Mouse (Mus musculus) heart, postnatal 14 days (tissue): ENCODE measurements around the gene St6galnac4. TPM values are rescaled to one million over a fixed set of nuclear protein-coding genes. Genes with fewer than 3 reads are reported as not detected.

Experiments
- DNase-seq, 2 experiments: peaks; one replicate each; pipeline ENCODE4 v3.0.0; 2021 to 2022
- intact Hi-C: fragments of 180-260 bp; cut with DNase I; formaldehyde crosslinking; loops from one replicate; pipeline ENCODE4 v1.15.1; 2025
- long read RNA-seq, 2 experiments: library from polyadenylated mRNA; stranded (forward); transcript quantifications; one replicate each; pipeline ENCODE4 v2.0.0; 2021
- total RNA-seq, 2 experiments: library from RNA; stranded (reverse); gene quantifications; 2 replicates each; pipeline ENCODE4 v1.2.3; 2021

Gene St6galnac4
- 10 to 100 TPM; 22.8 to 23.6 TPM for total RNA-seq
- long read RNA-seq, experiment 1, transcript St6galnac4-204 (5 exons, 2,826 nt): minor isoform, 20 of 48 reads
- long read RNA-seq, experiment 1, transcript St6galnac4-201 (6 exons, 3,626 nt): major isoform, 23 of 48 reads
- long read RNA-seq, experiment 1, partial matches to known transcripts: 1 of 48 reads
- long read RNA-seq, experiment 1, other reads (novel, unspliced or antisense): 4 of 48 reads
- long read RNA-seq, experiment 2, transcript St6galnac4-201 (6 exons, 3,626 nt): major isoform, 24 of 43 reads
- long read RNA-seq, experiment 2, transcript St6galnac4-204 (5 exons, 2,826 nt): minor isoform, 15 of 43 reads
- long read RNA-seq, experiment 2, partial matches to known transcripts: 1 of 43 reads
- long read RNA-seq, experiment 2, other reads (novel, unspliced or antisense): 3 of 43 reads

DNA sequence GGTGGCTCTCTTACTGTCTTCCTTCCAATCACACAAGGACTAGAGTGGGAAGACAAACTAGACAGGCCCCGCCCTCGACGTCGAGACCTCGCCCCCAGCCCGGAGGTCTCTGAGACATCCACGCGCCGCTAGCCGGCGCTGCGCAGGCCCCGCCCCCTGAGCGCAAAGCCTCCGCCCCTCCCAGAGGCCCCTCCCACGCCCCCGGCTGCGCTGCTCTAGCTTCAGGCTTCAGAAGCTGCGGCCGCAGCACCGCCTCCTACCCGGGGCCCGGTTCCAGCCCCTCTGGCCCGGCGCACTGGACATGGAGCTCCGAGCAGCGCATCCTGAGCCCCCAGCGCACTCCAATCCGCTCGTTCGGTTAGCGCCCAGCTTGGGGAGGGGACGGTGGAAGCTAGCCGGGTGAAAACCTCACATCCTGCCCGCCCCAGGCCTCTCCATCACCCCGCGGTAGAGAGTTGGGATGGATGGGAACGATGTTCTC lies at the start of gene St6galnac4:
Gene St6galnac4, plus strand, starts transcription at position 225 of the 481 bp plus-strand sequence.
- DNase-seq: peak; percentile 93 to 94
- intact Hi-C loops: no loop called here

DNA sequence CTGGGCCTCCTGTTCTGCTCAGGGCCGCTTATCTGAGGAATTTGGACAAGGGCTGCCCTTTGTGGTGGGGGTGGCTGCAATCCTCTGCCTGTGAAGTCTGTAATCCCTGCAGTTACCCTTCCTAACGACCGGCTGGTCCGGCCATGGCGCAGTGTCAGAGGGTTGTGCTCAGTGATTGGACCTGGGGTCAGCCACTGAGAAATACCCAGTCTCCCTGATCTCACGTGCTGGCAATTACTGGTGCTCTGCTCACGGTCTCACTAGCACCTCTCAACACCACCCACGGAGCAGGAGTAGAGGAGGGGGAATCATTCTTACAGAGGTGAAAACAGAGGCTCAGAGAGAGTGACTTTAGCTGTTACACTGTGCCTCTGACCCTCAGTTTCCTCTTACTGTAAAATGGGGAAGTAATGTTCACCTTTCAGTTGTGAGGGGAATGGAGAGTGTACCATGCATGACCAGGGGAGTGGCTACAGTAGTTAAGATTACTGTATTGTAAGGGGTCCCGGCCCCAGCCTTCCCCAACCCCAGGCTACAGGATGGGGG lies 49.5 kb upstream of the St6galnac4 start:
- DNase-seq: peak; percentile 20 to 54
- intact Hi-C loops: loop anchor here (2.0 kb wide), 1 partner anchor 29 kb away; no protein-coding TSS in a partner anchor

DNA sequence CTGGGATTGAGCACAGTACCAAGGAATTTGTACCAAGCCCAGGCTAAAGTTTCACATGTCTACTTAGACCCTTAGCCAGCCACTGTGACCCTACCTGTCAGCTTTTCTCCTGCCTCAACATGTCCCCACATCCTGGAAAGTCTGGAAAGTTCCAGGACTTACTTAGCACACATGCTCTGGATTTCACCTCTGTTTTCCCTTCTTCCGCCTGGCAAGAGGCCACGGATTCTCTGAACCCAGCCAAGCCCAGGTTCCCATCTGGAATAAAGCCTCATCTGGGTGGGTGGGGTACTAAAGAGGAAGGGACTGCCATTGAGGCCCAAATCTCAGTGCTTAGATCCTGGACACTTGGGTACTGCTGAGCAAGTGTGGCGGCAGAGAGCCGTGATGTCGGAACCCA lies 49.0 kb upstream of the St6galnac4 start:
- peak in 1 of 2 experiments; percentile 42 for DNase-seq

DNA sequence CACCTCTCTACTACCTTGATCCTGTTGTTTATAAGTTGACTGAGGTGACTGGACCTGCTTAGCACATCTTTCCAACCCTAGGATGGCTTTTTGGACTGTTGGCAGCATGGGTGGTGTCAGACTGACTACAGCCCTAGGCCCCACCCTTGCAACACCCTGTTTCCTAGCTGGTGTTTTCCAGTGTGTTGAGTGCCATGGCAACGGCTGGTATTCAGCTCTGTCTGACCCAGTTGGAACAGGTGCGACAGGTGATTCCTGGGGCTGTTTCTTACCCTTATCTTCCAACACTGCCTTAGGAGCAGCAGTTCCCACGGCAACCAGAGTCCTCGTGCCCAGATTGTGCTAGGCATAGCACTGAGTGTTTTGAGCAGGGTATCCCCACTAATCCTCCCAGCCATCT lies 48.4 kb upstream of the St6galnac4 start:
- intact Hi-C loops: no loop called here
- no peak for DNase-seq

More for the DNA sequence above, 49.0 kb upstream of the St6galnac4 start:
- intact Hi-C loops: loop anchor here (2.0 kb wide), 1 partner anchor 29 kb away; no protein-coding TSS in a partner anchor

DNA sequence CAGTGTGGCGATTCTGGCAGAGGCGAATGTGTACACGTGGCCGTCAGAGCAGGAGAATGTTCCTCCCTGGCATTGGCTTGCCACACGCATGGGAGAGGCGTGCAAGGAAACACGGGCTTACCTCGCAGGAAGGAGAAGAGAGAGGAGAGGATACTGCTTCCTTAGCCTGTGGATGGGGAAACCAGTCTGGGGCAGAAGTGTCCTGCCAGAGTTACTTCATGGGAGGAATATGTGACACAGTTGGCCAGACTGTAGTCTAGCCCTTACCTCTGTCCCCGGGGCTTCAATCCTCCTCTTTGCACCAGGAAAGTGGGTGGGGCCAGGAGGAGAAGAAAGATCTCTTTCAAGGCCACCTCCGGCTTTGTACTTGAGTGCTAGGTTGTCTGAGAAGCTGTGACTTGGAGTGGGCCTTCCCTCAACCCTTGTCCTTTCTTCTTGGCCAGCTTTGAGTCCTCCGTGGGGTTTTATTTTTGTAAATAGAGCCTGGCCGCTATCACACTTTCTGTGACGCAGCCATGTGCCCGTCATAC lies 47.4 kb upstream of the St6galnac4 start:
- intact Hi-C loops: no loop called here
- no peak for DNase-seq

DNA sequence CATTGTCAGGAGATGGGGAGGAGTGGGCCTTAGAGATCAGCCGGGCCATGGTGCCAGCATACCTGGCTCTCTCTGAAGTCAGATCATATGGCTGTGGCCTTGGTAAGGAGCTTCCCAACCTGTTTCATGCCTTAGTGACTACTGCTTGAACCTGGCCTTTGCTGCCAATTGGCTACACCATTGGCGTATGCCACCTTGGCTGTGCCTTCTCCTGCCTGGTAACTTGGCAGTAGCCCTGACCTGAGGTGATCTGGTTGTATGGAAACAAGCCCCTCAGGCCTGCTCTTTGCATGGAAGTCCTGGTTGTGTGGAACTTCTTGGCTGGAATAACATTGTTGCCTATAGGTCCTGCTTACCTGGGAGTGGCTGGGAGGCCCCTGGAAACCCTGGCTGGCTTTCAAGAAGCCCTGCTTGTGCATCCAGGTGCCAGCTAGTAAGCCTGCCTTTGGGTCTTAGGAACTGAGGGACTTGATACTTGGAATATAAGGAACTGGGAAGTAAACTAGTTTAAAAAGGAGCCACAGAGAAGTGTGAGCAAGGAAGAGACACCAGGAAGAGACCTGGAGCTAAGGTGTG lies 45.5 kb upstream of the St6galnac4 start:
- intact Hi-C loops: no loop called here
- DNase-seq: no peak

DNA sequence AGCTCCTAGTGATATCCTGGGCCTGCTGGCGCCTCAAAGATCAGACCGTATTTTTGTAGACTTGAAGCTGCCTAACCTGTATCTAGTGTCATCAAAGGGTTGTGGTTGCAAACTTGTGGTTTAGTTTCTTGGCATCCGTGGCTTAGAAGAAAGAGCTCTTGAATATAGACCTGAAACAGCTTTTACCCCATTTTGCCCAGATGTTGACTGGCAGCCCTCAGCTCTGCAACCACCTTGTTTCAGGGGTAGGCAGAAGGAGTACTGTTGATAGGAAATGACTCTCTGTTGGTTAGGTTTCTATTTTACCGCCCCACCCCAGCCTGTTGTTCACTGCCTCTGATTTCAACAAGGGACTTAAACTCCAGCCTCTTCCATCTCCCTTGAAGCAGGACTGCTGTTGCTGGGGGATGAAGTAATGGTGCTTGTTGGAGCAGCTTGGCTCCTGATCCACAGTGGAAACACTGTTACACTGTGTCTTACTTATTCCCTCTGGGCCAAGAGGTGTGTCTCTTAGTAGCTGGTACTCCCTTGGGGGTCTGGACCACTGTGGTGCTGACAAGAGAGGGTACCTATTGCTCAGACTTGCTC lies 44.8 kb upstream of the St6galnac4 start:
- no peak for DNase-seq
- intact Hi-C loops: no loop called here

DNA sequence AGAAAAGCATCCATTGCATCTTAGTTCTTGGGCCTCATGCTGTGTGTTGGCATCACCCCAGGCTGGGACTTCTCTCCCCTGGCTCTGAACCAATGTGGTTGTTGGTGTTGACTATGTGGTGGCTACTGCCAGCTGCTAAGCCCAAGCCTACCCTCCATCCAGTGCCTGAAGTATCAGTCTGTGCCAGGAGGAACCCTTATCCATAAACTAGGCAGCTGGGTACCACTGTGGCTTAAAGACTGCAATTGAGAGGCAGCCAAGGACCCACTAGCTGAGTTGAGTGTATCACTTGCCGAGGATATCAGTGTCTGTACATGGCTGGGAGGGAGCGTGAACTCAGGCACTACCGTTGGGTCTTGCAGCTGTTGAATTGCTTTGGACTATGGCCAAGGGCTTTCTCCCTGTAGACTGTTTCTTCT lies 43.9 kb upstream of the St6galnac4 start:
- DNase-seq: no peak
- intact Hi-C loops: no loop called here

DNA sequence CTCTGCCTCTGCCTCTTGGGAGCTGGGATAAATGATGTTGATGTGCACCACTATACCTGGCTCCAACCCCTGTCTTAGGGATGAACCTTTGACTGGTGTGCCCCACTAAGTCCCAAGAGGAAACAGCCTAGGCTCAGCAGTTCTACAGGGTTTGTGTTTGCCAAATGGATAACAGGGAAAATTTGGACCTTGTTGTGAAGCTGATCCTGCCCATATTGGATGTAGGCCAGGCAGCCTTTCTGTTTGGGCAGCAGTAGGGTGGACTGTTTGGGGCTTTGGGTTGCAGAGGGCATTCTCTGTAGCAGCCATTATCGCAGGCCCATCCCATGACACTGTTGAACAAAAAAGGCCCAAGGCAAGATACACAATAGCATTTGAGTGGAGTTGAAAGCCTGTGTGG lies 39.9 kb upstream of the St6galnac4 start:
- no peak for DNase-seq
- intact Hi-C loops: no loop called here

DNA sequence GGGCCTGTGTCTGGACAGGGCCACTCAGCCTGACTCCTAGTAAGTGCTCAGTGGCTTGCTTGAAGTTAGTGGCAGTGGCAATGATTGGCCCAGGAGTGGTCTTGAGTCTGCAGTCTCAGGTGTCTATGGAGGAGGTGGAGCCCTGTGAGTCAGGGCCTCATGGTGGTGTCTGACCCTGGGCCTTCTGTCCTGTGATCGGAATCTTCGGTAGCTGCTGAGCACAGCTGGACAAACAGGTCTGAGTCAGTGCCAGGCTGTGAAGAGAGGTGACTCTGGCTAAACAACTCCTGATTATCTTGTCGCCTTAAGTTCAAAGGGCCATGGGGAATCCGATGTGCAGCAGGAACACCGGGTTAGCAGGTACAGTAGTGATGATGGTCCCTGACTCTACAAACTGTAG lies 39.5 kb upstream of the St6galnac4 start:
- intact Hi-C loops: no loop called here
- DNase-seq: no peak

DNA sequence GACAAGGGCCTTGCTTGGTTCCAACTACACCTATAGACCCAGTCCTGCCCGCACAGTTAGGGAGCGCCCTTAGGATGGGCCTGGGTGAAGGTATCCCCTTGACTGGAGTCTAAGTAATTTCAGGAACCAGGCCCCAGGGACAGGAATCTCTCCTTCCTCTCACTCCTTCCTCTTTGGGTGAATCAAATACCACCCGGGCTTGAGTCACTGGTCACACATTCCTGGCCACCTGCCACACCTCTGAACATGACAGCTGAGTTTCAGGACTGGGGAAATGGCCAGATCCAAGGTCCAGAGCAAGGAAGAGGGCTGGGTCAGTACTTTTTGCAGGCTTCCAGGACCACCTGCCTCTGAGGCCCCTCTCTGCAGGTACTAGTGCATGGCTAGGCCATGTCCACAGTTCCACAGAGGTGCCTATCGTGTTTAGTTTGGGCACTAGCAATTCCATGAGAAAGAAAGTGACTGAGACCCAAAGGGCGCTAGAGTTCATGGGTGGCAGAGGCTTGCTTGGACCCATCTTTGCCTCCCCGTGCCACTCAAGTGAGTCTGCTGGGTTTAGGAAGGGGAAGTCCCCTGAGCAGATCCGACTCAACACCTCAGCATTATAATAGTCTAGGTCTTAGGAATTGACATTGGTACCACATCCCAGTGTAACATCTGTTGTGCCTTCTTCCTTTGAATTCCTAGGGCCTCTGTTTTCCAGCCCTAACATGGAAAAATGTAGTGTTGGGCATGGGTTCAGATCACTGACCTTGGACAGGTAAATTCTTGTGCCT lies 38.7 kb upstream of the St6galnac4 start:
- peak; percentile 53 to 65 for DNase-seq
- intact Hi-C loops: no loop called here

DNA sequence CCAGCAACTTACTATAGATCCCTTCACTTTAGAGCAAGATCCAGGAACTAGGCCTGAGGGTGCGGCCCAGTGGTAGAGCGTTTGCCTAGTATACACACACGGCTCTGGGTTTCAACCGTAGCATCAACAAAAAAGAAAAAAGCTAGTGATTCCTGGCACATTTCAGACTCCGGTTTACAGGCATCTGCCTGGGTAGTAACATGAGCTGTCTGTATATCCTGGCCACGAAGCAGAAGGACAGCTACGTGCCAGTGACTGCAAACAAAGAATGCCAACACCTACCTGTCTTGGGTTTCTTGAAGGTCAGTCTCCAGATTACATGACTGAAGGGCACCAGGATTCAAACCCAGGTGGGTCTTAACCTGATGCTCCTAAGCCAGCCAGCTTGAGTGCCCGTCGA lies 37.7 kb upstream of the St6galnac4 start:
- intact Hi-C loops: no loop called here
- DNase-seq: no peak

DNA sequence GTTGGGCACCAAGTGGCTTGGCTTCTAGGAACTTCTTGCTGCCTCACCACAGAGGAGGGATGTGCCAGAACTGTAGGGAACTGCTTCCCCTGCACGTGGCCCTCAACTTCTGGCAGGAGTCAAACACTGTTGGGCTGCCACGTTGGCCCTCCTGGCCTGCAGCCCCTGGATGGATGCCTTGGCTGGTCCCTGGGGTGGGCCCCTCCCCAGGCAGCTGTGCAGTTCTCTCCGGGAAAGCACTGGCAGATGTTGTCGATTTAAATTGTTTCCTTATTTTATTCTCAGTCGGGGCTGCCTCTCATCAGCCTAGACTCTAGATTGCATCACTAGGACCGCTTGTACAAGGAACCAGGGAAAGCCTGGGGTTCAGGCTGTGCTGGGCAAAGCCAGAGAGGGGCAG lies 37.1 kb upstream of the St6galnac4 start:
- peak; percentile 83 to 85 for DNase-seq
- intact Hi-C loops: no loop called here

DNA sequence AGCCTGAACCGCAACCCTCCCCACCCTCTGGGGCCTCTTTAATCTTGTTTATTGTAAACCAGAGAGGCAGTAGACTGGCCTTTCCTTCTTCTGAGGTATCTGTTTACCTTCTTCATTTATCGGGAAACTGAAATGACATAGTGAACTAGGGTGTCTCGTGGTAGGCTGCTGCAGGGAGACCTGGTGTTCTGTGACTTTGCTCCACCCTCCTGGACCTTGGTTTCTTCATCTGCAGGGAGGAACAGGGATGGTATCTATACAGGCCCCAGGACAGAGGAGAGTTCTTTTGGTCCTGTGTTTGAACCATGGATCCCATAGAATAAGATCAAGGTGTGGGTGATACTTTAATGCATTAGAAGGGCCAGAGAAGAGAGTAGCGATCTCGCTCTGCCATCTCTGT lies 35.7 kb upstream of the St6galnac4 start:
- DNase-seq: no peak
- intact Hi-C loops: no loop called here

DNA sequence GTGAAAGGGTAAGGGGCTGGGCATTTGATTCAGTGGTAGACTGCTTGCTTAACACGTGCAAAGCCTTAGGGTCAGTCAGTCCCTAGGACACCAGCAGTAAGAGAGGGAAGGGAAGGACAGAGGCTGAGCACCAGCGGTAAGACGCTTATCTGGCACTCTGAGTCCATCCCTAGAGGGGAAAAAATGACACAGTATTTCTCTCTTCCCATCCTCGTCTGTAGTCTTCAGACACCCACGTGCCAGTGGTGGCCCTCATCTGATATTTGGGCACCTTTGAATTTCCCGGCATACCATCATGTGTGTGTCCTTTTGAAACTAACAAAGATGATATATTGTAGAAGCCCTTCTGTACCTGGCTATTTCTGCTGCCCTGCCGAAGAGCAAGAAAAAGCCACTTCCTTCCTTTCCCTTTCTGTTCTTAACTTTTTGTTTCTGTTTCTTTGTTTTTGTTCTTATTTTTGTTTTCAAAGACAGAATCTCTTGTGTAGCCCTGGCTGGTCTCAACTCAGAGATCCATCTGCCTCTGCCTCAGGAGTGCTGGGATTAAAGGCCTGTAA lies 33.2 kb upstream of the St6galnac4 start:
- no peak for DNase-seq
- intact Hi-C loops: no loop called here

DNA sequence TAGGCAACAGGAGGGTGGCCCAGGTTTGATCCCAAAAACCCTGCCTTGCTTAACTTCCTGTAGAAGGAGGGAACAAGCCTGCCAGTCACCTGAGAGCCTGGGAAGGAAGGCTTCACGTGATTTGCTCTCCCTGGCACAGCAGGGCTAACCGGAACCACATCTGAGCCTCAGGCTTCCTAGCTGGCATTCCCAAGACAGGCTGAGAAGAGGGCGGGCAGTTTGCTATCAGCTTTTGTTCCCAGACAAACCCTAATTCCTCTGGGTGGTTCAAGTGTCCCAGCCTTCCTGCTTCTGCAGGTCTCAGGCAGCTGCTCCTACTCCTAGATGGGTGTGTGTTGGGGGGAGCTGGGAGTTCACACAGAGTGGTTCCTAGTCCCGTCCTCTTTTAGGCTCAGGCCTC lies 31.4 kb upstream of the St6galnac4 start:
- intact Hi-C loops: no loop called here
- DNase-seq: no peak

DNA sequence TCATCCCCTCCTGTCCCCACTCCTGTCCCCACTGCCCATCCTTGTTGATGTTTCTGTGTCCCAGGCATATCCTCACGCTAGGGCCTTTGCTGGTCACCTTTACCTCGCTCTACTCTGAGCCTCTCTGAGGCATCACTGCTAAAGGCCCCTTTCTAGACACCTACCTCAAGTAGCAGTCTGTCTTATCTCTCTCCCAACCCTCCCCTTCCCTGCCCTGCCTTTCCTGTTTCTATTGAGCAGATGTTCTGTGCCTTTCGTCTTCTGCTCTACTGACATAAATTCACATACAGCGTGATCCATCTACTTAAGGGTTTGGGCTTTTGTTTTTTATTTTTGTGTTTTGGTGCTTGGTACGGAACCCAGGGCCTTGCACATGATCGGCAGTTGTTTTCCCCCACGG lies 30.9 kb upstream of the St6galnac4 start:
- intact Hi-C loops: no loop called here
- no peak for DNase-seq

DNA sequence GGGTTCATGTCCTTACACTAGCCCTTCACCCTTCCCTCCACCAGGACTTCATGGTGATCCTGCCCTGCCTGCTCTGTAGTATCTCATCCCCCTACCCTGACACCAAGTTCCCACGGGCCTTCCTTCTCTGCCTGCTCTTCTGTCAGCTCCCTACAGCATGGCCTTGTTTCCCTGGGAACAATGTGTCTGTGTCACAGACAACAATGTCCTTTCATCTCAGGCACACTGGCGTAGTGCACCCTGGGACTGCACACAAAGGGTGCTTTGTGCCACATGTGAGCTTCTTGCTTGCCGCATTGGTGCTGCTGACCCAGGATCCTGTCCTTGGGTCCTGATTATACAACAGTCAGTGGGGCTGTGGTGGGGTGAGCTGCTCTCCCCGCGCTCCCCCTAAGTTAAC lies 27.3 kb upstream of the St6galnac4 start:
- DNase-seq: no peak
- intact Hi-C loops: no loop called here

DNA sequence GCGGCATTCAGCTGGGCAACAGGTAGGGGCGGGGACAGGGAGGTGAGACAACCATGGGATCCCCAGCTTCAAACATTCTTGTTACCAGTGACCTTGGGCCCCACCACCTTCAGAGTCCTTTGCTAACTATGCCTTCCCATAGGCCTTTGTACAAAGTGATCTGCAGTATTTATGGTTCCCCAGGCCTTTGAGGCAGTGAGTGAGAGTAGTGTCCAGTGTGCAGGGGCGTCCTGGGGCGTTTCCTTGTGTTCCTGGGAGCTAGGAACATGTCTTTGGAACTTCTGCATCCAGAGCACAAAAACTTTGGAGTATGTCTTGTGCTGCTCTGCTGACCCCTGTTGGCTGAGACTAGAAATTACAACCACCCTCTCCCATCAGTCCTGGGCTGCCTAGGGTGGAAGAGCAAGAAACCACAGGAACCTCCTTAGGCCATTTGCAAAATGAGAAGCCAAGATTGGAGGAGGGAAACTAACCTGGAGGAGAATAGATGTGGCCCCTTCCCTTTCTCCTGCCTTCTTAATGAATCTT lies 20.3 kb upstream of the St6galnac4 start:
- intact Hi-C loops: loop anchor here (1.0 to 2.0 kb wide), 2 partner anchors 30 to 78 kb away; no protein-coding TSS in a partner anchor
- peak; percentile 75 to 81 for DNase-seq
